In the genomic region with DNA sequence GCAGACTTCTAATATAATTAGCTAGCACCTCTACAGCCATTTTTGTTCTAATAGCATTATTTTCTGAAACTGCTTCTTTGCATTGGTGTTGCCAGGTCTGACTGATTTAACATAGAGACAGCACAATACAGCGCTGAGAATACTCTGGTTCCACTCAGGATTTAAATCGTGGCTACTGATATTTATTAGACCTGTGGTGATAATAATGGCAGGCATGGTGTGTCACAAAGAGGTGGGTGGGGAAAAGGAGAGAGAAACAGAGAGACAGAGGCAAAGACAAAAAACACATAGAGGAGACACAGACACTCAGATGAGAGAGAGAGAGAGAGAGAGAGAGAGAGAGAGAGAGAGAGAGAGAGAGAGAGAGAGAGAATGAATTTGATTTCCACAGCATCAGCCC, we compare ENCODE assay signal across 8 mouse cellular contexts. TPM values are rescaled to one million over a fixed set of nuclear protein-coding genes. Genes with fewer than 3 reads are reported as not detected.
DNase-seq lines count a peak whose midpoint lies in the region; ATAC-seq lines count a peak whose summit lies in the region.

No protein-coding gene starts in this region.

- WGBS in kidney, embryonic 16.5 days, result 25% methylated on average over 2 of the region's 2 CpGs
- 19% methylated on average over 2 of the region's 2 CpGs for WGBS in embryonic facial prominence, embryonic 10.5 days
- WGBS in hindbrain, embryonic 12.5 days, result 19% methylated on average over 2 of the region's 2 CpGs
- 10% methylated on average over 2 of the region's 2 CpGs for WGBS in midbrain, embryonic 14.5 days

- H3K9ac ChIP-seq in kidney, embryonic 16.5 days (replicated peaks; ENCODE audit: low read length), result peak overlapping the region; percentile 69
- peak overlapping the region; percentile 78 for H3K9ac ChIP-seq in hindbrain, embryonic 12.5 days
- peak overlapping the region; percentile 79 for H3K9ac ChIP-seq in midbrain, embryonic 14.5 days (replicated peaks; ENCODE audit: low read length)

- peak; percentile 17; the same call in 1 of the 2 replicates for ATAC-seq in kidney, embryonic 16.5 days (ENCODE audit: low FRiP score, low TSS enrichment)
- ATAC-seq in hindbrain, embryonic 12.5 days (ENCODE audit: low FRiP score), result peak; percentile 53
- peak; percentile 43 for ATAC-seq in midbrain, embryonic 14.5 days (ENCODE audit: low FRiP score, low TSS enrichment)

- DNase-seq in kidney, postnatal 14 days, result no peak
- DNase-seq in embryonic facial prominence, embryonic 10.5 days (ENCODE audit: low spot score), result no peak
- DNase-seq in midbrain, embryonic 14.5 days, result no peak
- DNase-seq in adrenal gland, postnatal 10 days, result no peak
- DNase-seq in gastrocnemius, adult 8-10 months (ENCODE audit: low spot score in 2 of 2), result no peak
- DNase-seq in lung, adult 18-20 months, result no peak

- H3K4me2 ChIP-seq in kidney, embryonic 16.5 days (replicated peaks; ENCODE audit: low read depth, low read length), result peak overlapping the region; percentile 63
- peak overlapping the region; percentile 68 for H3K4me2 ChIP-seq in hindbrain, embryonic 12.5 days (replicated peaks)
- H3K4me2 ChIP-seq in midbrain, embryonic 14.5 days (ENCODE audit: low read length), result peak overlapping the region; percentile 67

- peak overlapping the region; percentile 66 for H3K4me3 ChIP-seq in kidney, embryonic 16.5 days (ENCODE audit: low read length)
- peak overlapping the region; percentile 71 for H3K4me3 ChIP-seq in embryonic facial prominence, embryonic 10.5 days
- H3K4me3 ChIP-seq in hindbrain, embryonic 12.5 days, result peak overlapping the region; percentile 63
- peak overlapping the region; percentile 65 for H3K4me3 ChIP-seq in midbrain, embryonic 14.5 days (replicated peaks; ENCODE audit: low read depth, low read length)

- no peaks in the 10 kb centered on the region for H3K4me1 ChIP-seq in kidney, embryonic 16.5 days (ENCODE audit: insufficient read depth, low read length)
- peaks cover 16% of the 10 kb centered on the region for H3K4me1 ChIP-seq in embryonic facial prominence, embryonic 10.5 days
- H3K4me1 ChIP-seq in hindbrain, embryonic 12.5 days, result peaks cover 15% of the 10 kb centered on the region
- H3K4me1 ChIP-seq in midbrain, embryonic 14.5 days (ENCODE audit: control insufficient read depth, insufficient read depth, low read length), result peaks cover 25% of the 10 kb centered on the region

- H3K9me3 ChIP-seq in kidney, embryonic 16.5 days (ENCODE audit: low read length), result no peaks in the 10 kb centered on the region
- no peaks in the 10 kb centered on the region for H3K9me3 ChIP-seq in embryonic facial prominence, embryonic 10.5 days
- no peaks in the 10 kb centered on the region for H3K9me3 ChIP-seq in hindbrain, embryonic 12.5 days (replicated peaks)
- H3K9me3 ChIP-seq in midbrain, embryonic 14.5 days (ENCODE audit: control insufficient read depth, low read length), result no peaks in the 10 kb centered on the region

- H3K27ac ChIP-seq in kidney, embryonic 16.5 days (ENCODE audit: low read length), result 0 out of 2 replicates have a peak overlapping the region, but pooled peaks have one; percentile 31
- peak overlapping the region; percentile 87 for H3K27ac ChIP-seq in embryonic facial prominence, embryonic 10.5 days (replicated peaks)
- H3K27ac ChIP-seq in hindbrain, embryonic 12.5 days, result peak overlapping the region; percentile 89
- H3K27ac ChIP-seq in midbrain, embryonic 14.5 days (replicated peaks; ENCODE audit: low read depth, low read length), result peak overlapping the region; percentile 86

- no peaks in the 10 kb centered on the region for H3K27me3 ChIP-seq in kidney, embryonic 16.5 days (ENCODE audit: insufficient read depth, low read length)
- no peaks in the 10 kb centered on the region for H3K27me3 ChIP-seq in embryonic facial prominence, embryonic 10.5 days (replicated peaks; ENCODE audit: low read depth, poor library complexity, severe bottlenecking)
- H3K27me3 ChIP-seq in hindbrain, embryonic 12.5 days, result no peaks in the 10 kb centered on the region
- H3K27me3 ChIP-seq in midbrain, embryonic 14.5 days (ENCODE audit: control insufficient read depth, insufficient read depth, low read length), result no peaks in the 10 kb centered on the region

- no peaks in the 10 kb centered on the region for H3K36me3 ChIP-seq in kidney, embryonic 16.5 days (ENCODE audit: insufficient read depth, low read length)
- no peaks in the 10 kb centered on the region for H3K36me3 ChIP-seq in embryonic facial prominence, embryonic 10.5 days (replicated peaks)
- no peaks in the 10 kb centered on the region for H3K36me3 ChIP-seq in hindbrain, embryonic 12.5 days
- H3K36me3 ChIP-seq in midbrain, embryonic 14.5 days (ENCODE audit: control insufficient read depth, insufficient read depth, low read length), result peaks cover 8% of the 10 kb centered on the region; the same call in 1 of the 2 replicates

RNA-seq across cellular contexts. Expression of gene Tram1l1, which starts 0.3 kb away (rescaled TPM):
- 6.8 and 7.8 TPM in 2 replicates for polyA plus RNA-seq in kidney, embryonic 16.5 days (2015; fragmentation: Nextera tagmentation; extraction: Ambion mirVana)
- 10.9 TPM in 2 replicates for polyA plus RNA-seq in embryonic facial prominence, embryonic 10.5 days (2016; fragmentation: Nextera tagmentation; extraction: Ambion mirVana)
- 34.5 and 35.9 TPM in 2 replicates for polyA plus RNA-seq in hindbrain, embryonic 12.5 days (2016; fragmentation: Nextera tagmentation; extraction: Ambion mirVana)
- 57.2 and 57.6 TPM in 2 replicates for polyA plus RNA-seq in midbrain, embryonic 14.5 days (2014; fragmentation: Nextera tagmentation; extraction: Ambion mirVana)
- total RNA-seq in adrenal gland, postnatal 10 days (2021), result 1 to 10 TPM; 2.3 to 2.5 TPM
- not detected for total RNA-seq in gastrocnemius, adult 8-10 months (2022)

Comparison
In these comparisons a context has a peak if more than half of its experiments do, and no peak if none do; other contexts are left out.
1. H3K27ac ChIP-seq: peak in every context shown above with its lines; median percentile 89 in hindbrain, embryonic 12.5 days; 87 in embryonic facial prominence, embryonic 10.5 days; 86 in midbrain, embryonic 14.5 days; 31 in kidney, embryonic 16.5 days.